Mouse (Mus musculus): Measurements from ENCODE around the gene Zfp384. TPM values are rescaled to one million over a fixed set of nuclear protein-coding genes. Genes with fewer than 3 reads are reported as not detected.
A peak's percentile ranks its signal among the peaks of the same experiment; 100 is the strongest.

Zfp384 gene
- polyA plus RNA-seq (2015; fragmentation: Nextera tagmentation; extraction: Ambion mirVana): 16.7 and 21.7 TPM in 2 replicates

- Histone ChIP-seq H3K36me3 (peaks cover 17% of the 10 kb centered on the region), H3K27me3 (no peaks in the 10 kb centered on the region), H3K27ac (replicated peaks) (peak within 1 kb of the TSS; percentile 99), H3K4me2 (replicated peaks) (peak within 1 kb of the TSS; percentile 83), H3K4me1 (peaks cover 45% of the 10 kb centered on the region), H3K9me3 (no peaks in the 10 kb centered on the region), H3K9ac (replicated peaks) (peak within 1 kb of the TSS; percentile 86), H3K4me3 (peak within 1 kb of the TSS; percentile 91)
- WGBS: 0% methylated on average over 3 of the region's 3 CpGs
- ATAC-seq (replicated peaks): no peak
Measured at GRCm38 (mm10) chr6:125009129-125009180, at the start of gene Zfp384. TSS of gene Zfp384 (plus strand) at chr6:125009145.

- no peak overlapping the region for H3K4me2 ChIP-seq (replicated peaks)
- H3K4me1 ChIP-seq: peaks cover 9% of the 10 kb centered on the region
- no peak for ATAC-seq (replicated peaks)
- WGBS: 91% methylated on average over 13 of the region's 13 CpGs
- peaks cover 46% of the 10 kb centered on the region for H3K36me3 ChIP-seq
- H3K27me3 ChIP-seq: no peaks in the 10 kb centered on the region
- no peak overlapping the region for H3K27ac ChIP-seq (replicated peaks)
- H3K9me3 ChIP-seq: no peaks in the 10 kb centered on the region
- H3K4me3 ChIP-seq: no peak overlapping the region
- no peak overlapping the region for H3K9ac ChIP-seq (replicated peaks)
Measured at GRCm38 (mm10) chr6:124959960-124960359, 49.0 kb upstream of the Zfp384 start.

GRCm38 (mm10) chr6:124961021-124961420 is 47.9 kb upstream of the Zfp384 start:
- 92% methylated on average over 12 of the region's 12 CpGs for WGBS
- H3K9me3 ChIP-seq: no peaks in the 10 kb centered on the region
- no peak overlapping the region for H3K4me3 ChIP-seq
- no peak for ATAC-seq (replicated peaks)
- peaks cover 42% of the 10 kb centered on the region for H3K36me3 ChIP-seq
- H3K4me2 ChIP-seq (replicated peaks): no peak overlapping the region
- no peaks in the 10 kb centered on the region for H3K27me3 ChIP-seq
- H3K27ac ChIP-seq (replicated peaks): no peak overlapping the region
- no peak overlapping the region for H3K9ac ChIP-seq (replicated peaks)
- H3K4me1 ChIP-seq: peaks cover 11% of the 10 kb centered on the region

- peak overlapping the region; percentile 97 for H3K4me2 ChIP-seq (replicated peaks)
- H3K4me3 ChIP-seq: peak overlapping the region; percentile 77
- 41% methylated on average over 16 of the region's 16 CpGs for WGBS
- ATAC-seq (replicated peaks): peak; percentile 26
- H3K9me3 ChIP-seq: no peaks in the 10 kb centered on the region; the same call in 1 of the 2 replicates
- H3K27me3 ChIP-seq: no peaks in the 10 kb centered on the region
- H3K9ac ChIP-seq (replicated peaks): peak overlapping the region; percentile 95
- peaks cover 16% of the 10 kb centered on the region for H3K4me1 ChIP-seq
- peaks cover 17% of the 10 kb centered on the region for H3K36me3 ChIP-seq
- H3K27ac ChIP-seq (replicated peaks): peak overlapping the region; percentile 92
Measured at GRCm38 (mm10) chr6:124964638-124965037, 44.3 kb upstream of the Zfp384 start.

GRCm38 (mm10) chr6:124965088-124965719 is 43.7 kb upstream of the Zfp384 start, which contains the start of gene Cops7a:
TSS of gene Cops7a (minus strand) at chr6:124965538.
- Histone ChIP-seq H3K9ac (replicated peaks) (peak within 1 kb of the TSS; percentile 95), H3K4me1 (peaks cover 16% of the 10 kb centered on the region), H3K27me3 (no peaks in the 10 kb centered on the region), H3K27ac (replicated peaks) (peak within 1 kb of the TSS; percentile 92), H3K4me2 (replicated peaks) (peak within 1 kb of the TSS; percentile 97), H3K9me3 (no peaks in the 10 kb centered on the region; the same call in 1 of the 2 replicates), H3K36me3 (peaks cover 11% of the 10 kb centered on the region), H3K4me3 (peak within 1 kb of the TSS; percentile 77)
- peak; percentile 97 for ATAC-seq (replicated peaks)
- 0% methylated on average over 68 of the region's 68 CpGs for WGBS

GRCm38 (mm10) chr6:124965747-124966146 is 43.2 kb upstream of the Zfp384 start:
- 16% methylated on average over 15 of the region's 15 CpGs for WGBS
- Histone ChIP-seq H3K4me1 (peaks cover 16% of the 10 kb centered on the region), H3K27me3 (no peaks in the 10 kb centered on the region), H3K9ac (replicated peaks) (peak overlapping the region; percentile 95), H3K9me3 (no peaks in the 10 kb centered on the region; the same call in 1 of the 2 replicates), H3K4me3 (peak overlapping the region; percentile 77), H3K36me3 (peaks cover 6% of the 10 kb centered on the region; the same call in 1 of the 2 replicates), H3K27ac (replicated peaks) (peak overlapping the region; percentile 92), H3K4me2 (replicated peaks) (peak overlapping the region; percentile 97)
- ATAC-seq (replicated peaks): no peak

- H3K36me3 ChIP-seq: 0 out of 2 replicates have a peak, but pooled peaks cover 2% of the 10 kb centered on the region
- no peak overlapping the region for H3K27ac ChIP-seq (replicated peaks)
- no peaks in the 10 kb centered on the region for H3K27me3 ChIP-seq
- peak overlapping the region; percentile 77 for H3K4me3 ChIP-seq
- 96% methylated on average over 7 of the region's 7 CpGs for WGBS
- H3K4me1 ChIP-seq: peaks cover 16% of the 10 kb centered on the region
- no peaks in the 10 kb centered on the region; the same call in 1 of the 2 replicates for H3K9me3 ChIP-seq
- no peak for ATAC-seq (replicated peaks)
- peak overlapping the region; percentile 97 for H3K4me2 ChIP-seq (replicated peaks)
- H3K9ac ChIP-seq (replicated peaks): 0 out of 2 replicates have a peak overlapping the region, but pooled peaks have one; percentile 95
Measured at GRCm38 (mm10) chr6:124966466-124967118, 42.4 kb upstream of the Zfp384 start.

- Histone ChIP-seq H3K4me2 (replicated peaks) (no peak overlapping the region), H3K9me3 (no peaks in the 10 kb centered on the region; the same call in 1 of the 2 replicates), H3K36me3 (no peaks in the 10 kb centered on the region), H3K4me1 (peaks cover 16% of the 10 kb centered on the region), H3K27ac (replicated peaks) (no peak overlapping the region), H3K27me3 (no peaks in the 10 kb centered on the region), H3K4me3 (no peak overlapping the region), H3K9ac (replicated peaks) (no peak overlapping the region)
- no peak for ATAC-seq (replicated peaks)
- WGBS: 66% methylated on average over 4 of the region's 4 CpGs
Measured at GRCm38 (mm10) chr6:124967766-124968165, 41.2 kb upstream of the Zfp384 start.

- Histone ChIP-seq H3K4me2 (replicated peaks) (no peak overlapping the region), H3K9ac (replicated peaks) (no peak overlapping the region), H3K4me1 (peaks cover 12% of the 10 kb centered on the region), H3K36me3 (no peaks in the 10 kb centered on the region), H3K9me3 (no peaks in the 10 kb centered on the region), H3K27ac (replicated peaks) (peak overlapping the region; percentile 55), H3K27me3 (peaks cover 6% of the 10 kb centered on the region; the same call in 1 of the 2 replicates), H3K4me3 (no peak overlapping the region)
- 60% methylated on average over 4 of the region's 4 CpGs for WGBS
- peak; percentile 41; the same call in 1 of the 2 replicates for ATAC-seq (replicated peaks)
Measured at GRCm38 (mm10) chr6:124992241-124992640, 16.7 kb upstream of the Zfp384 start.

GRCm38 (mm10) chr6:124993365-124993764 is 15.6 kb upstream of the Zfp384 start:
- WGBS: 84% methylated on average over 9 of the region's 9 CpGs
- H3K9ac ChIP-seq (replicated peaks): no peak overlapping the region
- H3K4me3 ChIP-seq: no peak overlapping the region
- peaks cover 23% of the 10 kb centered on the region for H3K4me1 ChIP-seq
- ATAC-seq (replicated peaks): no peak
- peaks cover 6% of the 10 kb centered on the region; the same call in 1 of the 2 replicates for H3K27me3 ChIP-seq
- no peak overlapping the region for H3K4me2 ChIP-seq (replicated peaks)
- H3K9me3 ChIP-seq: no peaks in the 10 kb centered on the region
- no peaks in the 10 kb centered on the region for H3K36me3 ChIP-seq
- peak overlapping the region; percentile 55 for H3K27ac ChIP-seq (replicated peaks)

GRCm38 (mm10) chr6:124993876-124994275 is 15.1 kb upstream of the Zfp384 start:
- no peak overlapping the region for H3K27ac ChIP-seq (replicated peaks)
- 10% methylated on average over 11 of the region's 11 CpGs for WGBS
- H3K4me1 ChIP-seq: peaks cover 28% of the 10 kb centered on the region
- H3K4me3 ChIP-seq: no peak overlapping the region; the same call in 1 of the 2 replicates
- no peaks in the 10 kb centered on the region for H3K9me3 ChIP-seq
- H3K9ac ChIP-seq (replicated peaks): no peak overlapping the region
- no peaks in the 10 kb centered on the region for H3K36me3 ChIP-seq
- peaks cover 11% of the 10 kb centered on the region for H3K27me3 ChIP-seq
- no peak for ATAC-seq (replicated peaks)
- 0 out of 2 replicates have a peak overlapping the region, but pooled peaks have one; percentile 5 for H3K4me2 ChIP-seq (replicated peaks)

- 74% methylated on average over 7 of the region's 7 CpGs for WGBS
- no peak overlapping the region for H3K4me3 ChIP-seq
- H3K4me1 ChIP-seq: peaks cover 30% of the 10 kb centered on the region
- H3K27ac ChIP-seq (replicated peaks): no peak overlapping the region
- H3K9ac ChIP-seq (replicated peaks): no peak overlapping the region
- no peak overlapping the region for H3K4me2 ChIP-seq (replicated peaks)
- no peaks in the 10 kb centered on the region for H3K9me3 ChIP-seq
- ATAC-seq (replicated peaks): no peak
- H3K27me3 ChIP-seq: peaks cover 21% of the 10 kb centered on the region
- H3K36me3 ChIP-seq: no peaks in the 10 kb centered on the region
Measured at GRCm38 (mm10) chr6:124995246-124995645, 13.7 kb upstream of the Zfp384 start.
